Mouse (Mus musculus) CD4-positive naive resting alpha-beta T cell, adult 76 days (primary cell): Measurements from ENCODE around the gene Marveld3. TPM values are rescaled to one million over a fixed set of nuclear protein-coding genes. Genes with fewer than 3 reads are reported as not detected.

ENCODE experiments used
- total RNA-seq: library from RNA; stranded (reverse); gene quantifications from one replicate; pipeline ENCODE4 v1.2.4, GENCODE M21; 2023

The Marveld3 gene
- not detected for total RNA-seq

DNA sequence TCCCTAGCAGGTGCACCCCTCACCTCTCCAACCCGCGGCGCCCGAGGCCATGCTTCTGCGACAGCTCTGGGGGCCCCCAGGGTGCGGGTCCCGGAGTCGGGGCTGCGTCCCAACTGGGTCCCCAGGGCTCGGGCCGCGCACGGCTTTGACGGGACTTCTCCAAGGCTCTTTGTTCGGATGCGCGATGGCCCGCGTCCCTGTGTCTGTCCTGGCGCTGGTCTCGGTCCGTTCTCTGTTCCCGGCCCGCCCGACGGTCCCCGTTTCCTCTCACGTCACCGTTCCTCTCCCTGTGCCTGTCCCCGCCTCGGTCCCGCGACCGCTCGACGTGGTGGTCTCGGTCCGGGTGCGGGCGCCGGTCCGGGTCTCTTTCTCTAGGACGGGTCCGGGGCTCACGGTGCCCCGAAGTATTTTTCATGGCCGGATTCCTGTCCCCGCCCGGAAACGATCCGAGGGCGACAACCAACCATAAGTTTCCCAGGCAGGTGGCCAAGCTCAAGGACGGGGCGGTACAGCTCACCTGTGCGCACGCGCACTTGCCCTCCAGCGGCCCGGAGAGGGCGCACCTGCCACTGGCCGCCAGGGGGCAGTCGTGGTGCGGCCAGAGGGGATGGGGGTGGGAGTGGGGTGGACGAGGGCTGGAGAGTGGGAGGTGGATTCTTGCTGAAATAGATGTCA is at the start of gene Marveld3:
Gene Marveld3, minus strand, starts transcription at position 511 of the 675 bp plus-strand sequence.

DNA sequence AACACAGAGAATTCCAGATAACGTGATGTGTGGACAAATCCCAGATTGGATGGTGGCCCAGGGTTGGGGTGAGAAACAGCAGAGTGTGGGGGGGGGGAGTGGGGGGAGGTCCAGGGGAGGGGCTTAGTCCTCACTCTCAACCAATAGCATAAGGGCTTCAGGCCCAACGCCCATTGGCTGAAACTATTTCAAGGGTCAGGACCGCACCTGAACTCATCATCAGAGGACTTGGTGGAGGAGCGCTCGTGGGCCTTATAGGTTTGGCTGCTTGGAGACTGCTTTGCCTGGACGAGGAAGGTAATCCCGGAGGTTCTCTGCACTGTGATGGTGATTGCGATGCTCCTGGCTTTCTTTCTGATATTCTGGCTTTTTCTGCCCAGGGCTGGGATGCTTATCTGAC is 28.2 kb upstream of the Marveld3 start, which contains the start of gene Tat:
Gene Tat, plus strand, starts transcription at position 214 of the 400 bp plus-strand sequence.

Other genes with a start within 250 kb of the Marveld3 start
- 27.2 TPM for gene Atxn1l, start 224.5 kb downstream of the Marveld3 start, total RNA-seq
- 80.6 TPM for gene Ap1g1, start 183.6 kb downstream of the Marveld3 start, total RNA-seq
- gene Phlpp2, start 93.7 kb downstream of the Marveld3 start, total RNA-seq = 5.1 TPM
- gene Tat, start 28.2 kb upstream of the Marveld3 start, total RNA-seq = not detected
- not detected for gene Chst4, start 77.5 kb upstream of the Marveld3 start, total RNA-seq
- gene Zfp612, start 117.5 kb upstream of the Marveld3 start, total RNA-seq = 1.8 TPM
- not detected for gene Gm21964, start 139.0 kb upstream of the Marveld3 start, total RNA-seq
- gene Gm17720, start 140.6 kb upstream of the Marveld3 start, total RNA-seq = not detected
- not detected for gene Calb2, start 206.0 kb upstream of the Marveld3 start, total RNA-seq